Mouse (Mus musculus) heart, adult 2 months (tissue): ENCODE measurements around the gene Cox4i2. TPM values are rescaled to one million over a fixed set of nuclear protein-coding genes. Genes with fewer than 3 reads are reported as not detected.

Experiments
- DNase-seq, 2 experiments: peaks; one replicate each; pipeline ENCODE4 v3.0.0; 2021
- H3K27ac ChIP-seq: fragments of 200-600 bp; 2 replicates; pipeline ENCODE4 v1.8.1; 2022
- H3K27me3 ChIP-seq: fragments of 200-500 bp; 2 replicates; pipeline ENCODE4 v1.6.1; 2012; ENCODE audit warnings: mild to moderate bottlenecking, low read length, inconsistent platforms, mixed read lengths; ENCODE audit not compliant: control insufficient read depth, insufficient read depth
- H3K36me3 ChIP-seq: fragments of 200-500 bp; 2 replicates; pipeline ENCODE4 v1.6.1; 2012; ENCODE audit warnings: low read length, inconsistent platforms; ENCODE audit not compliant: control insufficient read depth, insufficient read depth
- H3K4me1 ChIP-seq: fragments of 200-500 bp; 2 replicates; pipeline ENCODE4 v1.6.1; 2011; ENCODE audit warnings: low read length; ENCODE audit not compliant: control insufficient read depth, insufficient read depth
- H3K4me3 ChIP-seq: fragments of 200-600 bp; 2 replicates; pipeline ENCODE4 v1.8.1; 2022
- H3K79me2 ChIP-seq: fragments of 200-500 bp; replicated peaks from 2 replicates; pipeline ENCODE4 v1.6.1; 2012; ENCODE audit warnings: mild to moderate bottlenecking, inconsistent platforms, low read length, moderate library complexity, mixed read lengths; ENCODE audit not compliant: control insufficient read depth, insufficient read depth
- H3K9ac ChIP-seq: fragments of 200-500 bp; 2 replicates; pipeline ENCODE4 v1.6.1; 2012; ENCODE audit warnings: low read depth, mild to moderate bottlenecking, control low read depth, inconsistent platforms, low read length, mixed read lengths
- CTCF ChIP-seq: fragments of 200-600 bp; IDR thresholded peaks from 2 replicates; pipeline ENCODE4 v1.8.1; 2022; ENCODE audit warnings: antibody characterized with exemption, mild to moderate bottlenecking, moderate library complexity
- EP300 ChIP-seq: fragments of 200-500 bp; IDR thresholded peaks from 2 replicates; pipeline ENCODE4 v1.6.1; 2011; ENCODE audit warnings: low read depth, low read length, control low read depth; ENCODE audit not compliant: insufficient read depth
- POLR2A ChIP-seq: fragments of 200-500 bp; IDR thresholded peaks from 2 replicates; pipeline ENCODE4 v1.6.1; 2011; ENCODE audit warnings: mild to moderate bottlenecking, low read depth, low read length, control low read depth; ENCODE audit not compliant: insufficient read depth
- WGBS: fragments of 180-500 bp; shearing (Covaris S2); methylation state at CpG from one replicate; pipeline ENCODE4 v1.1.7; 2018; 5-methylcytosine and 5-hydroxymethylcytosine counted together
- intact Hi-C: fragments of 180-260 bp; cut with DNase I; formaldehyde crosslinking; loops from one replicate; pipeline ENCODE4 v1.15.1; 2025
- polyA plus RNA-seq: library from polyadenylated mRNA; depleted of rRNA; stranded (reverse); fragments of >200 nt; gene quantifications from 2 replicates; pipeline ENCODE4 v1.2.3, GENCODE M21; 2012
- total RNA-seq, 2 experiments: library from RNA; stranded (reverse); gene quantifications; 2 replicates each; pipeline ENCODE4 v1.2.3; 2021

Gene Cox4i2
- total and polyA plus RNA-seq, 3 experiments = 12.0 to 18.0 (median 12.1) TPM

- intact Hi-C loops = no loop called here
- Histone ChIP-seq H3K79me2 (no peaks in the 10 kb centered on the region), H3K4me1 (peaks cover 26% of the 10 kb centered on the region), H3K27me3 (no peaks in the 10 kb centered on the region), H3K4me3 (no peak overlapping the region), H3K36me3 (no peaks in the 10 kb centered on the region), H3K27ac (peak overlapping the region; percentile 93), H3K9ac (peak overlapping the region; percentile 34)
- TF ChIP-seq CTCF (no peak), EP300 (0 out of 2 replicates have a peak, but pooled peaks have one; percentile 0), POLR2A (peak; percentile 44)
- 7% methylated on average over 7 of the region's 7 CpGs for WGBS
- DNase-seq = peak; percentile 77 to 84
These were observed 24.3 kb upstream of the Cox4i2 start for GRCm38 (mm10) chr2:152729636-152730020.

GRCm38 (mm10) chr2:152733201-152733600 lies 20.8 kb upstream of the Cox4i2 start:
- WGBS = 96% methylated on average over 2 of the region's 2 CpGs
- no peak for TF ChIP-seq CTCF
- TF ChIP-seq POLR2A = no peak
- TF ChIP-seq EP300 = no peak

GRCm38 (mm10) chr2:152734501-152734900 lies 19.5 kb upstream of the Cox4i2 start:
- intact Hi-C loops = no loop called here
- no peaks in the 10 kb centered on the region for H3K79me2 ChIP-seq
- H3K4me3 ChIP-seq = peak overlapping the region; percentile 0; the same call in 1 of the 2 replicates
- H3K4me1 ChIP-seq = peaks cover 11% of the 10 kb centered on the region
- H3K27ac ChIP-seq = peak overlapping the region; percentile 89
- WGBS = 45% methylated on average over 10 of the region's 10 CpGs
- no peaks in the 10 kb centered on the region for H3K36me3 ChIP-seq
- DNase-seq = no peak
- no peaks in the 10 kb centered on the region for H3K27me3 ChIP-seq
- peak overlapping the region; percentile 46 for H3K9ac ChIP-seq
- TF ChIP-seq CTCF (no peak), POLR2A (no peak)

More at GRCm38 (mm10) chr2:152733201-152733600, 20.8 kb upstream of the Cox4i2 start:
- intact Hi-C loops = no loop called here
- Histone ChIP-seq H3K36me3 (no peaks in the 10 kb centered on the region), H3K4me3 (no peak overlapping the region), H3K27ac (peak overlapping the region; percentile 54), H3K9ac (no peak overlapping the region), H3K79me2 (no peaks in the 10 kb centered on the region), H3K4me1 (peaks cover 20% of the 10 kb centered on the region), H3K27me3 (no peaks in the 10 kb centered on the region)
- DNase-seq = no peak

DNA sequence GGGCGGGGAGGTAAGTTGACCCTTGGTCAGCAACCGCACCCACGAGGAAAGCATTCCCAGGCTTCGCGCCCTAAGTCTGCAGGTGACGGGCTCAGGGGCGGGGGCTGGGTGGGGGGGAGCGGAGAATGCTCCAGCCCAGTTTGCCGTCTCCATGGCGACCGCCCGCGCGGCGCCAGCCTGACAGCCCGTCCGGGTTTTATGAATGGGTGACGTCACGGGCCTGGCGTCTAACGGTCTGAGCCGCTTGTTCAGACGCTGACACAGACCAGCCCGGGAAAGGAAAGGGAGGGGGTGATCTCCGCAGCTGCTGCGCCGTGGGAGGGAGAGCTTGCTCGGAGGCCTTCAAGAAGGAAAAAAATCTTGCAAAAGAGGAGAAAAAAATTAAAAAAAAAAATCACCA lies 19.0 kb upstream of the Cox4i2 start:
- no peaks in the 10 kb centered on the region for H3K27me3 ChIP-seq
- H3K9ac ChIP-seq = peak overlapping the region; percentile 58
- TF ChIP-seq POLR2A = peak; percentile 88
- TF ChIP-seq CTCF = no peak
- TF ChIP-seq EP300 = peak; percentile 93
- peaks cover 9% of the 10 kb centered on the region for H3K4me1 ChIP-seq
- DNase-seq = peak; percentile 92 to 95
- H3K36me3 ChIP-seq = no peaks in the 10 kb centered on the region
- under 1% methylated on average over 28 of the region's 28 CpGs for WGBS
- H3K27ac ChIP-seq = peak overlapping the region; percentile 90
- H3K79me2 ChIP-seq = no peaks in the 10 kb centered on the region
- H3K4me3 ChIP-seq = peak overlapping the region; percentile 63
- intact Hi-C loops = no loop called here

GRCm38 (mm10) chr2:152736090-152736601 lies 17.8 kb upstream of the Cox4i2 start, which contains the start of gene Id1:
Gene Id1 (plus strand): TSS chr2:152736251.
- Histone ChIP-seq H3K4me1 (peaks cover 7% of the 10 kb centered on the region), H3K9ac (peak within 1 kb of the TSS; percentile 98), H3K79me2 (no peaks in the 10 kb centered on the region), H3K27ac (peak within 1 kb of the TSS; percentile 90), H3K27me3 (no peaks in the 10 kb centered on the region), H3K4me3 (peak within 1 kb of the TSS; percentile 63), H3K36me3 (no peaks in the 10 kb centered on the region)
- DNase-seq = peak; percentile 90 to 91
- 1% methylated on average over 28 of the region's 28 CpGs for WGBS
- no peak for TF ChIP-seq CTCF
- peak; percentile 91; the same call in 1 of the 2 replicates for TF ChIP-seq EP300
- peak; percentile 100 for TF ChIP-seq POLR2A
- intact Hi-C loops = loop anchor here (1.0 kb wide), 2 partner anchors 12 to 50 kb away; no protein-coding TSS in a partner anchor

GRCm38 (mm10) chr2:152736748-152737147 lies 17.2 kb upstream of the Cox4i2 start:
- peak overlapping the region; percentile 90 for H3K27ac ChIP-seq
- peak overlapping the region; percentile 98 for H3K9ac ChIP-seq
- no peaks in the 10 kb centered on the region for H3K36me3 ChIP-seq
- H3K4me3 ChIP-seq = peak overlapping the region; percentile 63
- peak; percentile 51 to 65 for DNase-seq
- H3K4me1 ChIP-seq = peaks cover 11% of the 10 kb centered on the region
- no peak for TF ChIP-seq CTCF
- TF ChIP-seq EP300 = no peak
- TF ChIP-seq POLR2A = 0 out of 2 replicates have a peak, but pooled peaks have one; percentile 16
- intact Hi-C loops = loop anchor here (1.0 kb wide), 2 partner anchors 12 to 50 kb away; no protein-coding TSS in a partner anchor
- no peaks in the 10 kb centered on the region for H3K27me3 ChIP-seq
- 4% methylated on average over 22 of the region's 22 CpGs for WGBS
- no peaks in the 10 kb centered on the region for H3K79me2 ChIP-seq
